Mouse (Mus musculus) brain, embryonic 14.5 days (tissue): Measurements from ENCODE around the gene Gm49416. TPM values are rescaled to one million over a fixed set of nuclear protein-coding genes. Genes with fewer than 3 reads are reported as not detected.
"Not testable (repeated sequence)": the region's sequence is repeated elsewhere in the genome, so short reads cannot be mapped to it uniquely, and the experiment has no call there.

ENCODE experiments used
- DNase-seq: peaks from one replicate; pipeline ENCODE4 v3.0.0-alpha.2; 2011; ENCODE audit warnings: low read depth
- CTCF ChIP-seq: fragments of 200-500 bp; IDR thresholded peaks from 2 replicates; pipeline ENCODE4 v1.5.1; 2012; ENCODE audit warnings: inconsistent platforms, mild to moderate bottlenecking, moderate library complexity, borderline replicate concordance; ENCODE audit not compliant: insufficient read depth, insufficient read length; ENCODE audit errors: extremely low read depth
- POLR2A ChIP-seq: fragments of 200-500 bp; IDR thresholded peaks from 2 replicates; pipeline ENCODE4 v1.6.1; 2012; ENCODE audit warnings: mild to moderate bottlenecking, inconsistent platforms, borderline replicate concordance; ENCODE audit not compliant: poor library complexity, insufficient read depth, insufficient read length, severe bottlenecking; ENCODE audit errors: extremely low read depth
- polyA plus RNA-seq: library from polyadenylated mRNA; depleted of rRNA; stranded (reverse); fragments of >200 nt; gene quantifications from 2 replicates; pipeline ENCODE4 v1.2.3, GENCODE M21; 2012

Gm49416 gene
- polyA plus RNA-seq, 1 experiment = 0.33 TPM

- TF ChIP-seq POLR2A (no peak), CTCF (no peak)
- no peak for DNase-seq
Observed at GRCm38 (mm10) chr19:8887585-8888463, 902 bp upstream of the Gm49416 start.

GRCm38 (mm10) chr19:8892829-8893766 lies 4.4 kb downstream of the Gm49416 start, which contains the start of gene Ints5:
Gene Ints5, plus strand, starts transcription at chr19:8893005.
- TF ChIP-seq CTCF (no peak), POLR2A (peak; percentile 78)
- DNase-seq = peak; percentile 95

DNA sequence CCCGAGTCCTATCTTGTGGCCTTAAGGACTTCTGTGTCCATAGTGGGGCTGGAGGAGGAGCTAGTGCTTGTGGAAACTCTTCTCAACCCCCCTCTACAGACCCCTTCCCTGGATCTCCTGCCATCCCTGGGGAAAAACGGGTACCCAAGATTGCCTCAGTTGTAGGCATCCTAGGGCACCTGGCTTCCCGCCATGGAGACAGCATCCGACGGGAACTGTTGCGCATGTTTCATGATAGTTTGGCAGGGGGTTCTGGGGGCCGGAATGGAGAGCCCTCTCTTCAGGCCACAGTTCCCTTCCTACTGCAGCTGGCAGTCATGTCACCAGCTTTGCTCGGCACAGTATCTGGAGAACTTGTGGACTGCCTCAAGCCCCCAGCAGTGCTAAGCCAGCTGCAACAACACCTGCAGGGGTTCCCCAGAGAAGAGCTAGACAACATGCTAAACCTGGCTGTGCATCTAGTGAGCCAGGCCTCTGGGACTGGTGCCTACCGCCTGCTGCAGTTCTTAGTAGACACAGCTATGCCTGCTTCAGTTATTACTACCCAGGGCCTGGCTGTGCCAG lies 6.8 kb downstream of the Gm49416 start:
- DNase-seq = no peak
- TF ChIP-seq POLR2A (no peak), CTCF (no peak)

DNA sequence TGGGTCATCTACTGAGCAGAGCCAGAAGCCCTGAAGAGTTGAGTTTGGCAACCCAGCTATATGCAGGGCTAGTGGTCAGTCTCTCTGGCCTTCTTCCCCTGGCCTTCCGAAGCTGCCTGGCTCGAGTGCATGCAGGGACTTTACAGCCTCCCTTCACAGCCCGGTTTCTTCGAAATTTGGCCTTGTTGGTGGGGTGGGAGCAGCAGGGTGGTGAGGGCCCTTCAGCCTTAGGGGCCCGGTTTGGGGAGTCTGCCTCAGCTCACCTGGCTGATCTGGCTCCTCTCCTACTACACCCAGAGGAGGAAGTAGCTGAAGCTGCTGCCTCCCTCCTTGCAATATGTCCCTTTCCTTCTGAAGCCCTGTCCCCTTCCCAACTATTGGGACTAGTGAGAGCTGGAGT lies 7.5 kb downstream of the Gm49416 start:
- not testable (repeated sequence) for DNase-seq

- DNase-seq = peak; percentile 41
Observed at GRCm38 (mm10) chr19:8897211-8897864, 8.6 kb downstream of the Gm49416 start.

GRCm38 (mm10) chr19:8897865-8898495 lies 9.3 kb downstream of the Gm49416 start, which contains the start of gene Ganab:
Gene Ganab, plus strand, starts transcription at chr19:8898071.
- TF ChIP-seq POLR2A = peak; percentile 54; the same call in 1 of the 2 replicates
- 0 out of 2 replicates have a peak, but pooled peaks have one; percentile 6 for TF ChIP-seq CTCF
- peak; percentile 99 for DNase-seq

- DNase-seq = no peak
- TF ChIP-seq POLR2A = no peak
- no peak for TF ChIP-seq CTCF
Observed at GRCm38 (mm10) chr19:8898576-8898975, 9.8 kb downstream of the Gm49416 start.

DNA sequence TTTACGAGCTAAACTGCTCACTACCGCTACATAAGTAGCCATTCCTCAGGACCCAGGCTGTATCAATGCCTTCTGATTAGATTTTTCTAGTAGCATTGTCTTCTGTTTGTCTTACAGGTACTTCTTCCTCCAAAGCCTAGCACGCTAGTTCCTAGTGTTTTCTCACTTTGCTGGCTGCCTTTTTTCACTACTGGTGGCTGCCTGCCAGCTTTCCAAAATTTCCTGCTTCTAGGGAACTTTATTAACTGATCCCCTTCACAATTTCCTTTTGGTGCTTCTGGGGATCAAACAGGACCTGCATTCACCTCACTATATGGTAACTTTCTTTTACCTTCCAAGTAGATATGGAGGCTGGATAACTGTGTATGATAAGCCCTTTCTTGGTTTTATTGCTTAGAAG lies 10.4 kb downstream of the Gm49416 start:
- no peak for TF ChIP-seq POLR2A
- TF ChIP-seq CTCF = no peak
- DNase-seq = no peak

- no peak for DNase-seq
- TF ChIP-seq POLR2A (no peak), CTCF (no peak)
Observed at GRCm38 (mm10) chr19:8903412-8903811, 14.7 kb downstream of the Gm49416 start.

- DNase-seq = no peak
- TF ChIP-seq CTCF = no peak
- TF ChIP-seq POLR2A = no peak
Observed at GRCm38 (mm10) chr19:8908531-8908930, 19.8 kb downstream of the Gm49416 start.

- DNase-seq = no peak
- TF ChIP-seq CTCF = no peak
- no peak for TF ChIP-seq POLR2A
Observed at GRCm38 (mm10) chr19:8911810-8912209, 23.1 kb downstream of the Gm49416 start.

GRCm38 (mm10) chr19:8914212-8914611 lies 25.5 kb downstream of the Gm49416 start:
- TF ChIP-seq POLR2A = no peak
- TF ChIP-seq CTCF = no peak
- no peak for DNase-seq

- TF ChIP-seq POLR2A (no peak), CTCF (no peak)
- DNase-seq = no peak
Observed at GRCm38 (mm10) chr19:8919000-8919399, 30.3 kb downstream of the Gm49416 start.

- no peak for DNase-seq
- TF ChIP-seq POLR2A (no peak), CTCF (no peak)
Observed at GRCm38 (mm10) chr19:8919684-8920072, 31.0 kb downstream of the Gm49416 start.
